Mouse (Mus musculus) adrenal gland, postnatal 14 days (tissue): ENCODE data around the gene Adgrl2. TPM values are rescaled to one million over a fixed set of nuclear protein-coding genes. Genes with fewer than 3 reads are reported as not detected.
A peak's percentile ranks its signal among the peaks of the same experiment; 100 is the strongest.

Experiments used
- DNase-seq: peaks from one replicate; pipeline ENCODE4 v3.0.0; 2021; ENCODE audit warnings: mixed read lengths
- total RNA-seq: library from RNA; stranded (reverse); gene quantifications from 2 replicates; pipeline ENCODE4 v1.2.3, GENCODE M21; 2021

Gene Adgrl2
- total RNA-seq, 1 experiment from 2014 or later: 73.8 TPM

DNA sequence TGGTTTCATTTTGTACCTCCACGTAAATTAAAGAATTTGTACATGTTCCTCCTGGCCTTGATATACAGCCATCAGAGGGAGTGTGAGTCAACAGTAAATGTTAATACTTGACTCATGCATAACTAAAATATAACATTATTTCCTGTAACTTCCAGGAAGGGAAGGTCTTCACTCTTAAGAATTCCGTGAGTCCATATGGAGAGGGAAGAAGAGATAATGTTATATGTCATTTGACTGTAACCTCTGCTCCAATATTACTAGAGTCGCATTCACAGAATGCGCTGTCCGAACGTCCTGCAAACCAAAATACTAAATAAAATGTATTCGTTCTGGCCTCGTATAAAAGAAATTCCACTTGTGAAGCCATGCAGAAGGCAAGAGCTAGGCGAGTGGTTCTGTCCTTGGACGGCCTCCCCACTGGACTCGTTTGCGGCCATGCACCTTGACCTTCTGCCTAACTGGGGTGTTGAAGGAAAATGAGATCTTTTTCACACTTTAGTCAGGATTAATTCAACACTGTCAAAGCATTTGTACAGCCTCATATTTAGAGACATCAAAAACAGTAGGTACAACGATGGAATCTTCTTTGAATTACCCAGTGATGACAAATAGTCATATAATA is 68.3 kb downstream of the Adgrl2 start:
- no peak for DNase-seq

DNA sequence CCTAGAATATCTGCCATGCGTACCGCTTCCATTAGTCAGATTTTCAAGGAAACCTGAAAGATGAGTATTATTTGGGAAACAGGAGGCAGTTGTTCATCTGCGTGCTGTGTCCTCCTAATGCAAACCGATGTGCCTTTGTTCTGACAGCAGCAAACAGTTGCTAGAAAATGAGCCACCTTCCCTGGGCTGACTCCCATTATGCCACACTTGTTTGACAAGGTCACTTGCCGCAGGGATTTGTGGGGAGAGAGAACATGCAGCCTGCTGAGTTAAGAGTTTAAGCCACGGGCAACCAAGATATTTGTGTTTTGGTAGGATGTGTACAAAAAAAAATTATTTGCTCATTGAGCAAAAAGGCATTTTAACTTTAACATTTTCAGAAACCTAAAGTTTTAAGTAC is 69.5 kb downstream of the Adgrl2 start:
- no peak for DNase-seq

DNA sequence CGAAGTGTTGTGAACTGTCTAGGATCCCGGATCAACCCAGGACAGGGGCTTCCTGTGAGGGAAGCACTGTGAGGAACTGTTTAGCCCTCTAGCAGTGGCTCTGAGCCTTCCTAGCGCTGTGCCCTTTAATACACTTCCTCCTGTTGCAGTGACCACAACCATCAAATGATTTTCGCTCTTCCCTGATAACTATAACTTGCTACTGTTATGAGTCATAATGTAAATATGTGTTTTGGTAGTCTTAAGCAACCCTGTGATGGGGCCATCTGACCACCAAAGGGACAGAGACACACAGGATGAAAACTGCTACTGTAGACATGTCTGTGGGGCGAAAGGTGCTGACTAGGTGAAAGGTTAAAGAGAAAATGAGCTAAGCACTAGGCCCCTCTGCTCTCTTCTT is 71.9 kb downstream of the Adgrl2 start:
- no peak for DNase-seq

DNA sequence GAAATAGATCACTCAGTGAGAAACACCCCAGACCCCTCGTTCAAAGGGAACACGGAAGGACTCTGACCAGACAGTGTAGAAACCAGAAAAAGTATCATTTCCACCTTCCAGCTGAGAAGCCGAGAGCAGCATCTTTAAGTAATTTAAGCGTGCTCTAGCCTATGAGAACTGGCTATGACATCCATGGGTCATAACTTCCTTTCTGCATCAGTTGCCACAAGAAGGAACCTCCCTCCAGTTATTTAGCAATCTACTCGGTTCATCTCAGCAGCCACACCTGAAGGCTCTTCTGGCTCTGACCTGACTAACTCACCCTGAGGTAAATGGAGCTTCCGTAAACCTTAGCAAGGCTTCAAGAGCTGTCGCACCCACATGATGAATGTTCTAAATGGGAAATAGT is 72.5 kb downstream of the Adgrl2 start:
- DNase-seq: no peak

DNA sequence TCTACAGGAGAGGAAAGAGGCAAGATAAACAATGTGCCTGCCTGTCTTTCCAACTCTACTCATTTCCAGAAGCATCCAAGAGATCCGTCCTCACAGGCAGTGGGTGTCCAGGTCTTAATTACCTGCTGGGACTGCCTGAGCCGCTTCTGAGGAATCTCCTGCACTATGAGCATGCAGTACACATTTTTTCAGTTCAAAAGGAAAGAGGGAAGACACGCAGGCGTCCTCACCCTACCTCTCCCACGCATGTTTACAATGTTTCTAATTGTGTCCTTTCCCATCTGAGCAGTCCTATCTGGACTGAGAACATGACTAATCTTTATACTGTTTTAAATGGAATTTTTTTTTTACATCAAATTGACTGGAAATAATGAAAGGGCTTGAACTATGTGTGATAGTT is 74.1 kb downstream of the Adgrl2 start:
- no peak for DNase-seq

DNA sequence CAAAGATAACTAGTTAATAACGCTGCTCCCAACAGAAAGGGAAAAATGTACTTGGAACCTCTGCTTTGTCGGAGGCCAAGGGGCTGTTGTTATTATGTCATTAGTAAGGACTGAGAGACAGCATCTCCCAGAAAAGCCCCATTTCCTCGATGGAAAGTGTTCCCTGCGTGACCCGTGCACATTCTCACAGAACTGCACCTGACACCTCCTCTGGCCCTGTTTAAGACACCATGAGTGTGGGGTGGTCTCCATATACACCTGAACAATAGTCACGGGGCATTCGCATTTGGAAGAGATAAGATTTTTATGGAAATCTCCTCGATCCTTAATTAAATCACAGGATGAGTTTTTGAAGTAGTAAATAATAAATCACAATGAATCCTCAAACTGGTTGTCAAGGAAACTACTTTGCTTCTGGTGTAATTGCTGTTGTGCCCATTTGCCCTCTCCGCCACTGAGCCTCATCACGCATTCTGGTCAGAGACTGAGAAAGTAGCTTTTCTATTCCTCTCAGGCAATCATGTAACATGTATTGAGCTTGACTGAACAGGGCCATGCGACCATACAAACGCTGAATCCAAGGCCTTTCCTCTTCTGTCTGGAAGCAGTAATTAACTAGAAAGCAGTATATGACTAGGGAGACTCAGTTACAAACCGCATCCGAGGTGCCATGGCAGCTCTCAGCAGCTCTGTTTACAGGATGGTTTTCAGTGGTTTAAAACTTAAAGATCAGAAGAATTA is 77.2 kb downstream of the Adgrl2 start:
- no peak for DNase-seq

DNA sequence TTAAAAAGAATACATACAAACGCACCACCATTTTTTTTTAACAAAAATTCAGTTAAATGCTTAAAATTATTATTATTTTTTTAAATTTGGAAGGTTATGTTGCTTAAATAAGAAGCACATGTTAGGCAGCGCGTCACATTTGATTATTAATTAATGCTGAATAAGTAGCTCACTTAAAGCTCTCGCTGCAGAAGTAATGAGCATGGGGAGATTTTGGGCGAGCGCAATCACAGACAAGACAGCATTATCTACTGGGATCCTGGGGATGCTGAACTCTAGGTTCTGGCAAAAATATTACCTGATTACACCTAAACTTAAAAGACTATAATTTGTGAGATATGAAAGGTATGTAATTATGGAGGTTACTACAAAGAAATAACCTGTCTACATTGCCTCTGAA is 77.8 kb downstream of the Adgrl2 start:
- no peak for DNase-seq

DNA sequence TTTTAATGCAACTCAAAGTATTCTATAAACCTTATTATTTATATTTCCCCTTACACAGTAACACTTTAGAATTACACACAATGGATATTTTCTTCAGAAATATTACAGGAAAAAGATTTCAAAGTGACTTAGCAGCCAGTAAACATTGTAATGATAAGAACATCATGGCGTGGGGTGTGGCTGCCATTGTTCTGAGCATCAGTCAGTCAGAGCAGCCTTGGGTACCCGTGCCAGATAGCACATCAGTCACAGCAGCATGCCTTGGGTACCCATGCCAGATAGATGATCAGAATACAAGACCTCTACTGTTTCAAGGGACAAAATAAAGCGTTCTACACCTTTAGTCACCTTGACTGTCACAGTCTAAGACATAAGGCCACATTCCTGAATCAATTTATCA is 82.5 kb downstream of the Adgrl2 start:
- DNase-seq: no peak

DNA sequence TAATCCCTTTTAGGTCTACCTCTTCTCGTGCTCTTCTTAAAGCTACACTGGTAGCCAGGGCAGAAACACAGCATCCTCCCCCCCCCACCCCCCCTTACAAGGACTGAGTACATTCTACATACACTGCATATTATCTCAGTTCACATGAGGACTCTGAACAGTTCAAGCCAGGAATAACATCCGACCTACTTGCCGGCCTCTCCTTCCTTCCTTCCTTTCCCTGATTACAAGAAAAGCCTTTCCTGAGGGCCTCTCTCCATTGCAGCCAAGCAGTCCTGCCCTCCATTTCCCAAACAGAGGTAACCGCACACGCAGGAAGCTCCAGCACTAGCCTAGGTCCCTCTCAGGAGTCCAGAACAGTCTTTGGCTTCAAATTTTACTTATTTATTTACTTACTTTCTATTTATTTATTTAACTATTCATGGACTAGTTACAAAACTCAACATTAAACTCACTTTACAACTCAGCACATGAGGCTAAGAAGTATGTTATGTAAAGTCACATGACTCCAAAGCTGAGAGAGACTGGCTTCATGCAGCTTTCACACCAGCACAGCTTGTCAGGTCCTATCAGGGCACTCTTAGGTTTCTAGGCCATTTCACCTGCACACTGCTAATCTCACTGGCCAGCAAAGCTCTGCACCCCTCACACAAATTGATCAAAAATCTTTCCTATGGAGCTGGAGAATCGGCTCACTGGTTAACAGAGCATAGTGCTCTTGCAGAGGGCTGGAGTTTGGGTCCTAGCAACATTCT is 83.2 kb downstream of the Adgrl2 start:
- DNase-seq: peak; percentile 8

DNA sequence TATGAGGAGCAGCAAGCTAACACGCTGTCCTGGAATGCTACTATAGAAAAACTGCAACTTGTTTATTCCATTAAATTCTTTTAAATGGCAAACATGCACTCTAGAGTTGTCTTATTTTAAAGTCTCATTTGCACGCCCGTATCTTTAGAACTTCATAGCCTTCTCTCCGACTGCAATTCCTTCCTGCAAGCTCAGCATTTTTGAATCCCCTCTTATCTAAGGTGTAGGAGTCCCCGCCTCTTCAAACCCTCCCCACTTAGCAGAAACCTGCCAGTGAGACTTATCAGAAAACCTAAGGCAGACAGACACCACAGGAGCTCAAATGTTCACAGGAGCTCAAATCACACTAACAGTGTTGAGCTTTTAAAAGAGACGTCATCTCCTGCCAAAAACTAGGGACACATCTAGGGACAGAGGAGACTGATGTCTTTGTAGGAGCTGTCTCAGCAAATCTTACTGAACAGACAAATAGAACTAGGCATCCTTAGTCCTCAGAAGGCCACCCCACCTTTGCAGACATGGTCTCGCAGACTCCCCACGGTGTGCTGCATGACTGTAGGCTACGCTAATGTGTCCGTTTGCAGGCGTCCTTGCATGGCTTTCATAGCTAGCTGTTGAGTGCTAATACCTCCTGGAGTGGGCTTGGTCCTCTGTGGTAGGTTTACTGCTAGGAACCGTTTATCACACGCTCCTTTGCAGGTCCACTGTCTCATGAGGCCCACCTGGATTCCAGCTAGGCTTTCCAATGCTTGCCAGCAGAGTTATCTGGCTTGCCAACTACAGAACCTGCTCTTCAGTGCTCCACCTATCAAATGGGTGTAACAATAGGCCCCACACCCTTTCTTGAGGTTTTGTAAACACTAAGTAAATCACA is 84.2 kb downstream of the Adgrl2 start:
- DNase-seq: no peak

DNA sequence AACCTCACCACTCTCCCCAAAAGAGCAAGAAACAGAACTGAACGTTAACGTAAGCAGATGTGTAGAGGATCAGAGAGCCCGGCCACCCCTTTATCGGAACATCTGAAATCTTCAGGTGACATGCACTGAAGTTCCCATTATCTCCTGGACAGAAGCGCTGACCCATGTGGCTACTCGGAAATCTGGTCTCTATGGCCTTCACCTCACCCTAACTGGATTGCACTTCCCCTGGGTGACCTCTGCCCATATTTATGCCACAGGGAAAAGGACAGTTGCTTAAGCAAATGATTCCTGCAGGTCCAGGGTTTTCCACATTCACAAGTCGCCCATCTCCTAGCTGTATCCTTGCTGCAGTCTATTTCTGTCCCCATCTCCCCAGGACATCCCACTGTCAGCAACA is 84.9 kb downstream of the Adgrl2 start:
- DNase-seq: no peak

DNA sequence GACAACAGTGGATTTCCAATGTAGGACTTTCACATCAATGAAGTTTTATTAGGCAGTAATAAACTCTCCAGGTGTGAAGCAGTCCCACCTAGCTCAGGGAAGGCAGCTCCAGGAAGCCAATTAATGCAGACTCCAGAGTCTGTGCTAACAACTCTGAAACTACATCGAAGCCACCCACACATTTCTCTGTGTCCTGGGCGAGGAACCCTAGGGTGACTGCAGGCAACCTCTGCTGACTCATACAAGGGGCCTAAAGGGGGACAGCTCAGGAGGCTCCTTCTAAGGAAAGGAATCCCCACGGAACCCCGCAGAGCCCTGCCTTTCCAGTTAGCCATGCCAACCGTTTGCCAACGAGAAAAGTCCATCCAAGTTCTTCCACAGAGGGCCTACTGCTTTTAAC is 90.5 kb downstream of the Adgrl2 start:
- DNase-seq: peak; percentile 10

DNA sequence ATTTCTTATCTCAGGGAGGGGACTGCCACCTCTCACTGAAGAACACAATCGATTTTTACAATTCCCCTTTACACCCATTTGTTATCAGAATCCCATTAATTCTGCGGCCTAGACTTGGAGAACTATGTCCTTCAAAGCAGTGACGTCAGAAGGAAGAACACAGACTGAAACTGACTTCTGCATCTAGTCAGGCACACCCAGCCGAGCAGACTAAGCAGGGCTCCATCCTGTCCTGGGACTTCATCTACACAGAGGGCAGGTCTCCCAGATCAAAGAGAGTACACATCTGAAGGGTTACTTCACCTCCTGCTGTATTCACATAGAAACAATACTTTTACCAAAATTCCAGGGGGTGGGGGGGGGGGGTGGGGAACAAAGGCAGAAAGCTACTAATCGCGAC is 90.9 kb downstream of the Adgrl2 start:
- peak; percentile 11 for DNase-seq

DNA sequence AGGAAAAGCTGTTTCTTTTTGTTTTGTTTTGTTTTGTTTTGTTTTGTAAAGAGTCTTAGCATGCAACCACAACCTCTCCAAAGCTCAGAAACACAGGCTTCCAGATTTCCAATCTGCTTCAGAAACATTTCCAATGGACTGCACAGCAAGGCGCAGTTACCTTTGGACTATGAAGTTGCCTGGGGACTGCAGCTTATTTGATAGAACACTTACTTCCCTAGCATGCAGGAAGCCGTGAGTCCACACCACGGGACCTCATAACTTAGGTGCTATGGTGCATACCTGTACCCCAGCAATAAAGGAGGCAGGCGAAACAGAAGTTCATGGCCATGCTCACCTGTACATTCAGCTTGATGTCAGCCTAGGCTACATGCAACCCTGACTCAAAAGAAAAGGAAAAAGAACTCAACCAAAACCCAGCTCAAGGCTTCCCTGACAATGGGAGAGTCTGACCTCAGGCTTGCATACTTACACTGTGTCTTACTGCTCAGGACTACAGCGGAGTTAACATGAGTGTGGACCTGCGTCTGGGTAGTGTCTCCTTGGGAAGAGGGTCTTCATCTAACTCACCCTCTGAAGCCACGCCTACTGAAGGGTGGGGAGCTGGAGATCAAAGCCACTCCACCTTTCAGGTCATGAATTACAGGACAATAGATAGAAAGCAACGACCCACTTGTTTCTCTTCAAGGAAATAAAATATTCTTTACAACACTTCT is 91.7 kb downstream of the Adgrl2 start:
- DNase-seq: no peak

DNA sequence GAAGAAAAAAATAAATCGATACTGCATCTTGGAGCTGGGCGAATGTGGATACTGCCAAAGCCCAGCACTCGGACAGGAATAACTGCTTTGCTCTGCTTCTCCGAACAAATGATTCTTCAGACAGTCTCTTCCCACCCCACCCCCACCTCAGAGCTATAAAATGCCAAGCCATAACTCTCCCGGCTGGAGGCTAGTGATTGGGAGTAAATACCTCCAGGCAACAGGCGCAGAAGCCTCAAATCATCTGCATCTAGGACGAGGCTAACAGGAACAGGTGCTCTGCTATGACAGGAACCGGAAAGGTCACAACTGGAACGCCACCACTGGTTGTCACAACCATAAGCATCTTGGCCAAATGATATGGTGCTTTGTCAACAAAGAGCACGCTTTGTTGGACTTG is 94.1 kb downstream of the Adgrl2 start:
- no peak for DNase-seq

DNA sequence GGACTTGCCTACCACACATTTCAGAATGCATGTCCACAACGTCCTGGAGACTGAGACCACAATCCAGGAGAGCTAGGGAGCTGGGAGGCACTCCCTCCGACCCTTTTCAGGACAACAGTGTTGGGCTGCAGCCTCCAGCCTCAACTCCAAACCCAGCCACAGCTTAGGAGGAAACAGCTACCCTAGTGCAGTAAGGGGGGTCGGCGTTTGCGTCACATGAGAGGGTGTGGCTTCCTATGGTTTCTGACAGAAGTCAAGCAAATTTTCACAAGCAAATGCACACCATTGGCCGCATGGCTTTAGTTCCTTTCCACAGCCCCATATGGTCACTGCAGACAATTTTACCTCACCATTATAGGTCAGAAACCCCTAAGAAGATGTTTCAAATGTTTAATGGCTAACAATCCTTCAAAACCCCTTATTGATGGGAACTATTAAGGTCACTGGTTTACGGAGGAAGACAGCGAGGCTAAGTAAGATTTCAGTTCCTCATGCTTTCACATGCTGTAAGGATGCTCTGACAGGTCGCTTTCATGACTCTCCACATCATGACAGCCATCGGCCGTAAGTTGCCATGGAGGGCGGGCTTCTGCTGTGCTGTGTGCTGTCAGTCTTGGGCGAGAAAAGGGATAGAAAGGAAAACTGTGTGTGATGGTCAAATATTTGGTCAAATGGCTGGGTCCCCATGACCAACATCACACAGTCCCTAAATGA is 94.8 kb downstream of the Adgrl2 start:
- no peak for DNase-seq

DNA sequence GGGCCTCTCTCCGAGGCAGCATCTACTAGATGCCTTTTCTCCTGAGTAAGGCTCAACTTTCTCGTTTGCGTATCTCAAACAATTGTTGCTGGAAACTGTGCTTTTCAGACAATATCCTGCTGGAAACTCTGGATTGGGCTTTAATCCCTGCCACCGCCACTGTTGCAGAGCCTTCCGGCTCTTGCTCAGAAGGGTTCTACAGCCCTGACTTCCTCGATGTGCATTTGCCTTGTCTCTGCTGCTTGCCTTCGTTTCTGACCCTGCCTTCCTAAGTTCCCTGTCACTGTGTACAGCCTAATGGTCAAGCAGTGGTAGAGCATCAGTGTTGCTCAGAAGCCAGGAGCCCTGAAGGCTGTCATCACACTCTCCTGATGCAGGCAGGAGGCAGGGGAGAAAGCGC is 95.5 kb downstream of the Adgrl2 start:
- DNase-seq: no peak

DNA sequence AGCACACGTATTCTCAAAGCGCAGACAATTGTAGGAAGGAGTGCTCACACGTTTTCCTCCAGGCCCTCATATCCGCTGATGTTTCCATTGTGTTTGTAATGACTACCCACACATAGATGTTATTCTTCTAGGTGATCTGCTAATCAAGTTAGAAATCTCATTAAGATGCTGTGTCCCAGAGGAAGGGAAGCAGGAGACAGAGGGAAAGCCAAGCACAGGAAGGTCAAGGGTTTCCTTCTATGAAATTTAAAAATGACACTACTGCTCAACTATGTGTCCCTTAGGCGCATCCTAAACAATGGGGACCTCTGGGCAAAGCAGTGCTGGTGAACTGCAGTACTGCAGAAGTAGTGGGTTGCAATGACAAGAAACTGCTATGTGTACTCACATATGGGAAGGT is 102.5 kb downstream of the Adgrl2 start:
- DNase-seq: no peak

DNA sequence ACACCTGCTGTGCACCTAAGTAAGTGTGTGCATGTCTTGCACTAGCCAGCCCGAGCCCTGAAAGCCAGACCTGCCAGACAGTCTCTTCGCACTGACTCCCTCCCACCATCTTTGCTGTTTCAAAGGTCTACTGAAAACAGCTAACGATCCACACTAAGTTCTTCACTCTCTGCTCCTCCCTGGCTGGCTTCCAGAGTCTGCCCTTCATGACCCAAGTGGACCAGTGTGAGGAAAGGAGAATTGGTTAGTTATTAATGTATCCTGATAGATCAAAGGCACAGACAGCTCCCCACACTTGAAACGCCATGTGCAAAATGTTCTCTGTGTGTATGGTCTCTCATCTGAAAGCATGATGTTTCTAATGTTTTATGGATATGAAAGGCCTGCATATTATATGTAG is 103.4 kb downstream of the Adgrl2 start:
- no peak for DNase-seq

DNA sequence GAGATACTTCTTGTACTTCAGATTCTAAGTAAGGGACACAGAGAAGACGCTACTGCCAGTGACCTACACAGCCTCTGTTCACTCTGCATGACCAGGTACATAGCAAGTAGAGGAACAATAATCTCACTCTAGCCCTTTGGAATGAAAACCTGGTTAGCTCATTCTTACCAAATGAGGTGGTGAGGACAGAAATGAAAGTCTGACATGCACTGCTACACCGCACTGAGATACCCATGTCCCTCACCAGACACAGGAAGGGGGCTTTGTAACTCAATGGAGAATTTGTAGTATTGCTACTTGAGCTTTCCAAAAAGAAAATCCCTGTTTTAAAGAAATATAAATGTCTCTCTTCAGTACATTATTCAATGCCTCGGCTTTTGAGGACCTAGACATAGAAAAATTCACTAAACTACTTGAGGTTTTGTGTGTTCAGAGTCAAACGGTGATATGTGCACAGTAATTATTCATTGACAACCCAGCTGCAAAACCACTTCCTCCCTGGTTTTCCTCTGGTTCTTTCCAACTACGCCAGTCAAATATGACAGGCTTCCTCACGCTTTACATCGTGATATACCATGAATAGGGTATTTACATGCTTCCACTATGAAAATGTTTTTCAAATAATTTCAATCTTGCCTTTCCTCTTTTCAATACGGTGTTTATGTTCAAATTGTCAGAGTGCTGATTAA is 104.2 kb downstream of the Adgrl2 start:
- DNase-seq: no peak

DNA sequence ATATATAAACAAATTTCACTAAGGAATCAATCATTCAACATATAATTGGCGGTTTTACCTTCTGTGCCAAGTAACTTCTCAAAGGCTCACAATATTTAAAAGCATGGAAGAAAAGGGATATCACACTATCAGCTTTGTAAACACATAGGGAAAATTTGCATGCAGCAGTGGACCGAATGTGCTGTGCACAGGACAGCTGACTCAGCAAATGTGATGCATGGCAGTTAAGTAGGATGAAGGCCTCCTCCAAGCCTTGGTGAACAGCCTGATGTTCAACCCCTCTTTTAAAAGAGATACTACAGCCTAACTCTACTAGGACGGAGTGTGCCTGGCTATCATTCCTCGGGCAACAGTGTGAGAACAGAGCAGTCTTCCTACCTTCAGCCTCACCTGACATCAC is 105.2 kb downstream of the Adgrl2 start:
- DNase-seq: no peak
